Mouse (Mus musculus): ENCODE results near the gene Tyk2. TPM values are rescaled to one million over a fixed set of nuclear protein-coding genes. Genes with fewer than 3 reads are reported as not detected.

Gene Tyk2
- polyA plus RNA-seq, 2 experiments: 10.6 to 20.9 TPM

- peaks cover 5% of the 10 kb centered on the region; the same call in 1 of the 2 replicates for H3K4me1 ChIP-seq (ENCODE audit: control insufficient read depth, insufficient read depth, low read length)
- no peaks in the 10 kb centered on the region for H3K27me3 ChIP-seq (ENCODE audit: control insufficient read depth, insufficient read depth, low read length)
- peaks cover 36% of the 10 kb centered on the region for H3K36me3 ChIP-seq (ENCODE audit: control insufficient read depth, insufficient read depth, low read length)
- H3K27ac ChIP-seq (replicated peaks; ENCODE audit: low read depth, low read length): peak within 1 kb of the TSS; percentile 89
- under 1% methylated on average over 51 of the region's 54 CpGs for WGBS
- peak within 1 kb of the TSS; percentile 76 for H3K4me3 ChIP-seq (replicated peaks; ENCODE audit: low read length)
- DNase-seq (ENCODE audit: low spot score) (peak; percentile 100), ATAC-seq (ENCODE audit: low FRiP score, low read depth) (peak; percentile 100)
- peak within 1 kb of the TSS; percentile 86 for H3K9ac ChIP-seq (ENCODE audit: low read depth, low read length, severe bottlenecking)
- H3K9me3 ChIP-seq (ENCODE audit: control insufficient read depth, low read length): no peaks in the 10 kb centered on the region
- TF ChIP-seq POLR2A (IDR thresholded peaks at IDR 0.05; ENCODE audit: borderline replicate concordance, extremely low read depth, insufficient read depth, insufficient read length): peak; percentile 97; the same call in 1 of the 2 replicates
- H3K4me2 ChIP-seq (replicated peaks; ENCODE audit: low read depth, low read length, severe bottlenecking): peak within 1 kb of the TSS; percentile 82
Measured at GRCm38 (mm10) chr9:21091707-21092320, 39.2 kb downstream of the Tyk2 start, which contains the start of the genes Gm38431 and Raver1. Gene Gm38431, minus strand, starts transcription at chr9:21091997. Gene Raver1, minus strand, starts transcription at chr9:21092008.

- WGBS: 3% methylated on average over 24 of the region's 24 CpGs
- DNase-seq (ENCODE audit: low spot score): no peak
- peaks cover 5% of the 10 kb centered on the region; the same call in 1 of the 2 replicates for H3K4me1 ChIP-seq (ENCODE audit: control insufficient read depth, insufficient read depth, low read length)
- peak overlapping the region; percentile 89 for H3K27ac ChIP-seq (replicated peaks; ENCODE audit: low read depth, low read length)
- ATAC-seq (ENCODE audit: low FRiP score, low read depth): no peak; the same call in 1 of the 2 replicates
- no peaks in the 10 kb centered on the region for H3K27me3 ChIP-seq (ENCODE audit: control insufficient read depth, insufficient read depth, low read length)
- peak overlapping the region; percentile 76 for H3K4me3 ChIP-seq (replicated peaks; ENCODE audit: low read length)
- peak overlapping the region; percentile 82 for H3K4me2 ChIP-seq (replicated peaks; ENCODE audit: low read depth, low read length, severe bottlenecking)
- peaks cover 42% of the 10 kb centered on the region for H3K36me3 ChIP-seq (ENCODE audit: control insufficient read depth, insufficient read depth, low read length)
- no peaks in the 10 kb centered on the region for H3K9me3 ChIP-seq (ENCODE audit: control insufficient read depth, low read length)
- no peak for TF ChIP-seq POLR2A (IDR thresholded peaks at IDR 0.05; ENCODE audit: borderline replicate concordance, extremely low read depth, insufficient read depth, insufficient read length)
- H3K9ac ChIP-seq (ENCODE audit: low read depth, low read length, severe bottlenecking): peak overlapping the region; percentile 86
Measured at GRCm38 (mm10) chr9:21090972-21091706, 39.9 kb downstream of the Tyk2 start.

- TF ChIP-seq POLR2A (IDR thresholded peaks at IDR 0.05; ENCODE audit: borderline replicate concordance, extremely low read depth, insufficient read depth, insufficient read length): no peak
- Histone ChIP-seq H3K4me1 (ENCODE audit: control insufficient read depth, insufficient read depth, low read length) (peaks cover 5% of the 10 kb centered on the region; the same call in 1 of the 2 replicates), H3K4me2 (replicated peaks; ENCODE audit: low read depth, low read length, severe bottlenecking) (peak overlapping the region; percentile 82), H3K9ac (ENCODE audit: low read depth, low read length, severe bottlenecking) (peak overlapping the region; percentile 86), H3K9me3 (ENCODE audit: control insufficient read depth, low read length) (no peaks in the 10 kb centered on the region), H3K36me3 (ENCODE audit: control insufficient read depth, insufficient read depth, low read length) (peaks cover 48% of the 10 kb centered on the region), H3K27me3 (ENCODE audit: control insufficient read depth, insufficient read depth, low read length) (no peaks in the 10 kb centered on the region), H3K4me3 (replicated peaks; ENCODE audit: low read length) (peak overlapping the region; percentile 76), H3K27ac (replicated peaks; ENCODE audit: low read depth, low read length) (no peak overlapping the region)
- DNase-seq (ENCODE audit: low spot score) (no peak), ATAC-seq (ENCODE audit: low FRiP score, low read depth) (no peak)
- WGBS: 83% methylated on average over 1 of the region's 1 CpGs
Measured at GRCm38 (mm10) chr9:21090537-21090936, 40.5 kb downstream of the Tyk2 start.

GRCm38 (mm10) chr9:21083324-21083723 is 47.7 kb downstream of the Tyk2 start:
- no peak overlapping the region for H3K27ac ChIP-seq (replicated peaks; ENCODE audit: low read depth, low read length)
- DNase-seq (ENCODE audit: low spot score): no peak
- H3K9ac ChIP-seq (ENCODE audit: low read depth, low read length, severe bottlenecking): no peak overlapping the region
- H3K36me3 ChIP-seq (ENCODE audit: control insufficient read depth, insufficient read depth, low read length): peaks cover 97% of the 10 kb centered on the region
- no peak overlapping the region for H3K4me3 ChIP-seq (replicated peaks; ENCODE audit: low read length)
- H3K4me1 ChIP-seq (ENCODE audit: control insufficient read depth, insufficient read depth, low read length): no peaks in the 10 kb centered on the region
- 94% methylated on average over 3 of the region's 3 CpGs for WGBS
- no peaks in the 10 kb centered on the region for H3K9me3 ChIP-seq (ENCODE audit: control insufficient read depth, low read length)
- H3K4me2 ChIP-seq (replicated peaks; ENCODE audit: low read depth, low read length, severe bottlenecking): no peak overlapping the region
- H3K27me3 ChIP-seq (ENCODE audit: control insufficient read depth, insufficient read depth, low read length): no peaks in the 10 kb centered on the region
- no peak for ATAC-seq (ENCODE audit: low FRiP score, low read depth)
- TF ChIP-seq POLR2A (IDR thresholded peaks at IDR 0.05; ENCODE audit: borderline replicate concordance, extremely low read depth, insufficient read depth, insufficient read length): no peak

GRCm38 (mm10) chr9:21081127-21081526 is 49.9 kb downstream of the Tyk2 start:
- 93% methylated on average over 8 of the region's 9 CpGs for WGBS
- TF ChIP-seq POLR2A (IDR thresholded peaks at IDR 0.05; ENCODE audit: borderline replicate concordance, extremely low read depth, insufficient read depth, insufficient read length): no peak

More at GRCm38 (mm10) chr9:21081127-21081526, 49.9 kb downstream of the Tyk2 start:
- H3K27ac ChIP-seq (replicated peaks; ENCODE audit: low read depth, low read length): no peak overlapping the region
- no peaks in the 10 kb centered on the region for H3K4me1 ChIP-seq (ENCODE audit: control insufficient read depth, insufficient read depth, low read length)
- DNase-seq (ENCODE audit: low spot score): no peak
- H3K36me3 ChIP-seq (ENCODE audit: control insufficient read depth, insufficient read depth, low read length): peaks cover 95% of the 10 kb centered on the region
- H3K4me3 ChIP-seq (replicated peaks; ENCODE audit: low read length): no peak overlapping the region
- H3K4me2 ChIP-seq (replicated peaks; ENCODE audit: low read depth, low read length, severe bottlenecking): no peak overlapping the region
- H3K9me3 ChIP-seq (ENCODE audit: control insufficient read depth, low read length): no peaks in the 10 kb centered on the region
- no peaks in the 10 kb centered on the region for H3K27me3 ChIP-seq (ENCODE audit: control insufficient read depth, insufficient read depth, low read length)
- H3K9ac ChIP-seq (ENCODE audit: low read depth, low read length, severe bottlenecking): no peak overlapping the region
- ATAC-seq (ENCODE audit: low FRiP score, low read depth): no peak
